In genomic region chr13:74806934-74807333, GRCm38 (mm10) we compare ENCODE assay signal across 9 mouse cellular contexts. TPM values are rescaled to one million over a fixed set of nuclear protein-coding genes. Genes with fewer than 3 reads are reported as not detected.
DNase-seq lines count a peak whose midpoint lies in the region; ATAC-seq and TF ChIP-seq lines count a peak whose summit lies in the region.
"Had no signal": no experiment of that assay in that cellular context is flagged by ENCODE, and none has a peak within 500 bp of the region (broad histone marks: within the 10 kb centered on the region; RNA-seq: fewer than 3 reads in every experiment).

No protein-coding gene starts in this region.

- 0 out of 2 replicates have a peak, but pooled peaks cover 6% of the 10 kb centered on the region for H3K4me1 ChIP-seq in lung, embryonic 15.5 days
- peaks cover 2% of the 10 kb centered on the region for H3K4me1 ChIP-seq in brown adipose tissue, adult 24 weeks (ENCODE audit: control insufficient read depth, insufficient read depth, insufficient read length, low read length)

- no peak overlapping the region for H3ac ChIP-seq in myocyte (ENCODE audit: control insufficient read depth, insufficient read length)

- H3K27ac ChIP-seq in lung, embryonic 15.5 days = no peak overlapping the region
- no peak overlapping the region for H3K27ac ChIP-seq in brown adipose tissue, adult 24 weeks (replicated peaks; ENCODE audit: low read depth, low read length)

- peaks cover 45% of the 10 kb centered on the region for H3K79me2 ChIP-seq in myocyte (ENCODE audit: control insufficient read depth, insufficient read depth)

- WGBS in lung, embryonic 15.5 days = 51% methylated on average over 5 of the region's 5 CpGs

- no peaks in the 10 kb centered on the region for H3K27me3 ChIP-seq in lung, embryonic 15.5 days
- no peaks in the 10 kb centered on the region for H3K27me3 ChIP-seq in myocyte (ENCODE audit: control insufficient read depth, insufficient read depth, insufficient read length)

- no peak for TF ChIP-seq POLR2A in myocyte (IDR thresholded peaks at IDR 0.05; ENCODE audit: insufficient read length, low read depth)

- H3K9me3 ChIP-seq in lung, embryonic 15.5 days = no peaks in the 10 kb centered on the region

- ATAC-seq in lung, embryonic 15.5 days (ENCODE audit: borderline replicate concordance, extremely low read depth, low FRiP score, low TSS enrichment) = no peak

- no peak for DNase-seq in lung, postnatal 36 days
- DNase-seq in induced T-regulatory cell, adult 2 months (ENCODE audit: low read depth) = peak; percentile 67
- DNase-seq in adrenal gland, adult 2 months = no peak
- DNase-seq in layer of hippocampus, postnatal 36 days = no peak
- no peak for DNase-seq in cerebellum, adult 9-11 months
- DNase-seq: kidney, adult 9 months had no signal

- H3K36me3 ChIP-seq in lung, embryonic 15.5 days = no peaks in the 10 kb centered on the region
- no peaks in the 10 kb centered on the region for H3K36me3 ChIP-seq in myocyte (ENCODE audit: control insufficient read depth, insufficient read depth)

- no peak overlapping the region for H3K9ac ChIP-seq in lung, embryonic 15.5 days

- peak overlapping the region; percentile 73 for H3K4me3 ChIP-seq in lung, embryonic 15.5 days
- peak overlapping the region; percentile 90 for H3K4me3 ChIP-seq in brown adipose tissue, adult 24 weeks (ENCODE audit: insufficient read depth, low read depth, low read length)
- H3K4me3 ChIP-seq in myocyte = peak overlapping the region; percentile 96

- peak overlapping the region; percentile 80 for H3K4me2 ChIP-seq in lung, embryonic 15.5 days
- H3K4me2 ChIP-seq in myocyte (ENCODE audit: low read depth) = peak overlapping the region; percentile 89

TF ChIP-seq in myocyte, 11 proteins besides CTCF, POLR2A, EP300 and RAD21:
- TF ChIP-seq CEBPB (IDR thresholded peaks at IDR 0.05; ENCODE audit: insufficient read depth, poor library complexity, severe bottlenecking) (peak; percentile 78), USF1 (IDR thresholded peaks at IDR 0.05; ENCODE audit: low read depth) (no peak)

RNA-seq across cellular contexts. Expression of gene Cast, which starts 1.7 kb away (rescaled TPM):
- polyA plus RNA-seq in lung, embryonic 15.5 days (2015; fragmentation: Nextera tagmentation; extraction: Ambion mirVana) = 34.6 and 41.3 TPM in 2 replicates
- 53.3 and 62.5 TPM in 2 replicates for polyA plus RNA-seq in brown adipose tissue, adult 24 weeks (2012; ENCODE audit: insufficient read depth, insufficient read length, missing spikeins)
- 32.4 TPM for polyA plus RNA-seq in myocyte (2012; fragmentation: generic; extraction: Trizol)
- total RNA-seq in adrenal gland, adult 2 months (2021) = 10 to 100 TPM; 78.1 to 85.1 TPM
- polyA plus RNA-seq in adrenal gland, adult 2 months (2012; rRNA removed) = 1.8 and 1.9 TPM in 2 replicates
- 1 to 10 TPM; 4.6 to 5.0 TPM for total RNA-seq in layer of hippocampus, postnatal 36 days (2021)

Comparison
In these comparisons a context has a peak if more than half of its experiments do, and no peak if none do; other contexts are left out.
1. RNA of gene Cast, which starts 1.7 kb away (polyA plus RNA-seq): 53.3 to 62.5 TPM in brown adipose tissue, adult 24 weeks, 34.6 to 41.3 TPM in lung, embryonic 15.5 days and 32.4 TPM in myocyte (single experiment); 1.8 to 1.9 TPM in adrenal gland, adult 2 months; every median in the first group is over 10 times any median in the second.
2. Peak in every context shown above with its lines, with median percentiles within 50 percentile points of each other: H3K4me3 ChIP-seq.